Mouse (Mus musculus) cortical plate, adult 2 months (tissue): ENCODE data around the gene Mboat1.

ENCODE experiments used
- CTCF ChIP-seq: fragments of 200-500 bp; IDR thresholded peaks from 2 replicates; pipeline ENCODE4 v1.5.1; 2011; ENCODE audit warnings: mild to moderate bottlenecking, control low read depth, low read length; ENCODE audit not compliant: insufficient read depth; ENCODE audit errors: extremely low read depth
- POLR2A ChIP-seq: fragments of 200-500 bp; IDR thresholded peaks from 2 replicates; pipeline ENCODE4 v1.6.1; 2011; ENCODE audit warnings: mild to moderate bottlenecking, low read length, control low read depth; ENCODE audit not compliant: insufficient read depth; ENCODE audit errors: extremely low read depth

DNA sequence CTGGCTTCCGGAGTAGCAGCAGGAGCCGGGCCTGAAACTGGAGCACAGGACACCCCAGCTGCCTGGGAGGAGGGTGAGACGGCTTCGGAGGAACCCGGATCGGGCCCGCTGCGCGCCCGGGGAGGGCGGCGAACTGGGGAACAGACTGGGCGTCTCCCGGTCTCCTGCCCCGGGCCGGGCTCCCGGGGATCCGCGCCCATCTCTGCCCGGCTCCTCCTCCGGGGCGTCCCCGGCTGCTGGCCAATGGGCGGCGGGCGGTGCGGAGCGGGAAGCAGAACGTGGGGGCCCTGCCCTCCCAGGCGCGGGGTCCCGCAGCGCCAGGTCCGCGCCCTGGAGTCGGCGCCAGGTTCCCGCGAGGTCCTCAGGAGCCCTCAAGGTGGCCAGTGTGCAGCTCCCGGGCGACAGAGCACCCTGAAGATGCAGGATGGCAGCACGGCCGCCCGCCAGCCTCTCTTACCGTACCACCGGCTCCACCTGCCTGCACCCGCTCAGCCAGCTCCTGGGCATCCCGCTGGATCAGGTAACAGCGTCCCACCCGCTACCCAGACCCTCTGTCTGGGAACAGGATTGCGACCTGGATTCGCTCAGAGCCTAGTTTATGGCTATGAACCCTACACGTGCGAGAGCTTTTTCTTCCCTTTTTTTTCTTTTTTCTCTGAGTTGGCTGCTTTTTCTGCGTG lies at the start of gene Mboat1:
- TF ChIP-seq CTCF (no peak), POLR2A (no peak)
